Mouse (Mus musculus) bone marrow macrophage, adult 2 months (primary cell): Measurements from ENCODE around the gene Lsamp.
"Not testable (repeated sequence)": the region's sequence is repeated elsewhere in the genome, so short reads cannot be mapped to it uniquely, and the experiment has no call there.

ENCODE experiments used
- CTCF ChIP-seq: IDR thresholded peaks from 2 replicates; pipeline ENCODE4 v1.5.1; 2012; ENCODE audit warnings: low read depth, mild to moderate bottlenecking, low read length, moderate library complexity
- POLR2A ChIP-seq: IDR thresholded peaks from 2 replicates; pipeline ENCODE4 v1.6.1; 2012; ENCODE audit warnings: mild to moderate bottlenecking, low read depth, low read length, borderline replicate concordance

GRCm38 (mm10) chr16:42003506-42003905, 2019.3 kb downstream of the Lsamp start:
- TF ChIP-seq CTCF, POLR2A: not testable (repeated sequence)
